Mouse (Mus musculus) heart, postnatal 14 days (tissue): ENCODE data around the gene Ptprh. TPM values are rescaled to one million over a fixed set of nuclear protein-coding genes. Genes with fewer than 3 reads are reported as not detected.

Experiments
- DNase-seq, 2 experiments: peaks; one replicate each; pipeline ENCODE4 v3.0.0; 2021 to 2022
- intact Hi-C: fragments of 180-260 bp; cut with DNase I; formaldehyde crosslinking; loops from one replicate; pipeline ENCODE4 v1.15.1; 2025
- total RNA-seq, 2 experiments: library from RNA; stranded (reverse); gene quantifications; 2 replicates each; pipeline ENCODE4 v1.2.3; 2021

The Ptprh gene
- total RNA-seq, 2 experiments from 2014 or later: not detected

DNA sequence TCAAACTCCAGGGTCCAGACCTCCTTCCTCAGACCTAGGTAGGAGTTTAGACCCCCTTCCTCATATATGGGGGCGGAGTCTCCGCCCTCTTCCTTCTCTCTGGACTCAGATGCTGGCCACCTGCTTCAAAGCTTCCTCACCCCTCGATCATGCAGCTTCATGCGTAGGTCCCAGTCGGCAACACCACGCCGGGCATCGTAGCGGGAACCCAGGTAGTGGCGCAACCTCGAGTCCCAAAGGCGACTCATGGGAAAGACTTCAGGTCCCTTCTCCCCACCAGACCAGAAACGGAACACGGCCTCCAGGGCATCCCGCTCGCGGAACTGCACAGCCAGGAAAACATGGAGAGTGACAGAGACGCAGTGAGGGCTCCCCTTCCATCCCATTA lies 76.5 kb downstream of the Ptprh start:
- intact Hi-C loops: loop anchor here (2.0 kb wide), 2 partner anchors 46 to 96 kb away; no protein-coding TSS in a partner anchor

DNA sequence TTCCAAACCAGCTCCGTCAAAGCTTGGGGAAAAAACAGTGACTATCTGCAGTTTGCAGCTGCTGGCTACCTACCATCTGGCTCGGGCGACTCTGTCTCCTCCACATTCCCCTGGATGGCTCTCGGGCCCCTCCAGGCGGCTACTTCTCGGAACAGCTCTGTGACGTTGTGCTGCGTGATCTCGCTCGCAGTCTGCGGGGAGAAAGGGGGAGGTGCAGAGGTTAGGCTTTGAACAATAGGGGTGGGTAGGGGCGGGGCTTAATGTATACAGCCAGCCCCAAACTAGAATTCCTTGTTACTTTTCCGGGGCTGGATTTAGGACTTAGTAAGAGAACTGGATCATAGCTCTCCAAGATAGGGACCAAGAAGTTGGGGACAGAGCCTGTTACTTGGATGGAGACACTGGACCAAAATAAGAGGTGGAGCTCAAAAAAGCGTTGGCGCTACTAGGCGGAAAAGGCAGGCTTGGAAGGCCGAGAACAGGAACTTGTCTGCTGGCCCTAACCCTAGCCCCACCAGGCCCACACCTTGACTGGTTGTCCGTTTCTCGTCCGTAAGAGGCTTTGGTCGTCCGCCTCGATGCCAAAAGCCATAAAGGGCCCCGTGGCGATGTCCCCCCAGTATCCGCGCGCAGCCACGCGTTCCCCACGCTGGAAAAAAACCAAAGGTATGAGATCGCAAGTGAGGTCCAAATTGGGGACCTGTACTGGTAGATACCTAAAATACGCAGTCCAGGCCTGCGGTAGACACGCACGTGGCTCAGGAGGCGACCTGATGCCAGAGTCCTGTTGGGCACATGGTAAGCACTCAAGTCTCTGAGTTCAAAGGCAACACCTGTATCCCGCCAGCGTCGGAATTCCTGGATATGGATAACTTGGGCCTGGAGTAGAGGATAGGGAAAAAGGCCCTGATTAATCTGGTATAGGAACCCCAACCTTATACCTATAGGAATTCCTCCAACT lies 77.2 kb downstream of the Ptprh start:
- intact Hi-C loops: loop anchor here (2.0 kb wide), 2 partner anchors 46 to 96 kb away; no protein-coding TSS in a partner anchor
- peak; percentile 81 to 89 for DNase-seq

More for the DNA sequence above, 76.5 kb downstream of the Ptprh start:
- DNase-seq: no peak

DNA sequence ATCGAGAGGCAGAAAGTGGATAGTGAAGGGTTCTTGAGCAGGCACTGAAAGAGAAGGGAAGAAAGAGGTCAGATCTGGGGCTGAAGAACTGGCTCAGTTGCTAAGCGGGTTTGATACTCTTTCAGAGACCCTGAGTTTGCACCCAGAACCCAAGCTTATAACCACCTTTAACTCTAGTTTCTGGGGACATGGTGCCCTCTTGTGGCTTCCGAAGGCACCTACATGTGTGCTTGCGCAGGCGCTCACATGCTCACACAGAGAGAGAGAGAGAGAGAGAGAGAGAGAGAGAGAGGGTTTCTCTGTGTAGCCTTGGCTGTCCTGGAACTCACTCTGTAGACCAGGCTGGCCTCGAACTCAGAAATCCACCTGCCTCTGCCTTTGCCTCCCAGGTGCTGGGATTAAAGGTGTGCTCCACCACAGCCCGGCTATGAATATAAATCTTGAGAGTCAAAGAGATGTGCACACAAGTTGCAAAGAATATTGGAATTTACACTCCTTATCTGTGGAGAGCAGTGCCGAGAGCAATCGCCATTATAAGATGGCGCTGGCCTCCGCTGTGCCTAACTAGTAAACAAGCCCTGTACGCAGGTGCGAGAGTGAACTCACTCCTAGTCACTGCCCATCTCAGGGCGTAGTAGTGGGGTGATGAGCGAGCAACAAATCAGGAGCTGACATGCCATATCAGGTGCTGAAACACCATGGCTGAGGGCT lies 79.5 kb downstream of the Ptprh start, which contains the start of gene Tnni3:
Gene Tnni3 (minus strand): TSS at position 18 of the 711 bp plus-strand sequence.
- DNase-seq: peak; percentile 58 to 77
- intact Hi-C loops: loop anchor here (2.0 to 5.0 kb wide), 2 partner anchors 14 to 392 kb away; no protein-coding TSS in a partner anchor

DNA sequence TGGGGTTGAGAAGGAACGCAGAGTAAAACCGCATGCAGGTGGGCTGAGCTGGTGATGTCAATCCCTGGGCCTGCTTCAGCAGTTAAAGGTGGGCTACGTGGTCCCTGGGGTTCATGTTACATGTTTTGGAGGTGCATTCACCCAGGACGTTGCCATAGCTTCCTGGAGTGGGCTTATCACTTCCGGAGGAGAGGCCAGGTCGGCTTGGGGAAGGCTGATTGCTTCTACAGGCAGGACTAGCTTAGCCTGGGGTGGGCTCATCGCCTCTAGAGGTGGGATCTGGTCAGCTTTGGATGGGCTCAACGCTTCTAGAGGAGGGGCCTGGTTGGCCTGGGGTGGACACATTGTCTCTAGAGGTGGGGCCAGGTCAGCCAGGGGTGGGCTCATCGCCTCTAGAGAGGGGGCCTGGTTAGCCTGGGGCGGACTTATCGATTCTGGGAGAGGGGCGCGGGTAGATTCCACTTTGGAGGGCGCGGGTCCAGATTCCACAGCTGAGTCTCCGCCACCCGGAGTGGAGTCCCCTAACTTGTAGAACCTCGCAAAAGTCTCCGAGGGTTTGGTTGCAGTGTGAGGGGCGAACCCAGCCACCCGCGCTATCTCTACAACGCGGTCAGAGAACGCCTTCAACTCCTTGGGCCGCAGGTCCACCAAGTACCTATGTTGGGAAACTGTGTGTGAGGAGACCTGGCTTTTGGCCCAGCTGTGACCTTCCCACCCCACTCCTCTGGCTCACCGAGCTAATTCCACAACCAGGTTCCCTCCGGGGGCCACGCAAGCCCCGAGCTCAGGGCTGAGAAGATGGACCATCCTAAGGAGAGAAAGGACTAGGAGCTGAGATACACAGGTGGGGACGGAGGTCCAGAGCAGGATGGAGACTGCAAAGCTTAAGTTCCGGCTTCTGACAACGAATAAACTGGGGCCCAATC lies 80.4 kb downstream of the Ptprh start:
- intact Hi-C loops: loop anchor here (2.0 to 5.0 kb wide), 2 partner anchors 13 to 391 kb away; no protein-coding TSS in a partner anchor
- no peak for DNase-seq

DNA sequence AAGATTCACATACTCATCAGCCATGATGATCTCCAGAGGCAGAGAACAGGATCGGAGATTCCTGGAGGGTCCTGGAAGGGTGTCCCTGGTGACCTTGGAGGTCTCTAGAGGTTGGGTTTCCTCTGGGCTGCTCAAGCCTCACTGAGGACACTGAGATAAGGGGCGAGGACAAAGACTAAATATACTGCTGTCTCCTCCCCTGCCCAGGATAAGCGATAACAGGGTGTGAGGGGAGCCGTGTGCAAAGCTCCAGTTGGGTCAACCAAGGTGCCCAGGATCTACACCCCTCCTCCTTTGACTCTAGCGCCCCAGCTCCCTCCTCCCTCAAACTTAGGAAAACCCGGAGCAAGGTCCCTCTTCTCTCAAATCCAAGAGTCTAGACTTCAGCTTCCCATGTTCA lies 81.5 kb downstream of the Ptprh start:
- DNase-seq: peak; percentile 45 to 63
- intact Hi-C loops: loop anchor here (5.0 kb wide), 1 partner anchor 390 kb away; no protein-coding TSS in a partner anchor

DNA sequence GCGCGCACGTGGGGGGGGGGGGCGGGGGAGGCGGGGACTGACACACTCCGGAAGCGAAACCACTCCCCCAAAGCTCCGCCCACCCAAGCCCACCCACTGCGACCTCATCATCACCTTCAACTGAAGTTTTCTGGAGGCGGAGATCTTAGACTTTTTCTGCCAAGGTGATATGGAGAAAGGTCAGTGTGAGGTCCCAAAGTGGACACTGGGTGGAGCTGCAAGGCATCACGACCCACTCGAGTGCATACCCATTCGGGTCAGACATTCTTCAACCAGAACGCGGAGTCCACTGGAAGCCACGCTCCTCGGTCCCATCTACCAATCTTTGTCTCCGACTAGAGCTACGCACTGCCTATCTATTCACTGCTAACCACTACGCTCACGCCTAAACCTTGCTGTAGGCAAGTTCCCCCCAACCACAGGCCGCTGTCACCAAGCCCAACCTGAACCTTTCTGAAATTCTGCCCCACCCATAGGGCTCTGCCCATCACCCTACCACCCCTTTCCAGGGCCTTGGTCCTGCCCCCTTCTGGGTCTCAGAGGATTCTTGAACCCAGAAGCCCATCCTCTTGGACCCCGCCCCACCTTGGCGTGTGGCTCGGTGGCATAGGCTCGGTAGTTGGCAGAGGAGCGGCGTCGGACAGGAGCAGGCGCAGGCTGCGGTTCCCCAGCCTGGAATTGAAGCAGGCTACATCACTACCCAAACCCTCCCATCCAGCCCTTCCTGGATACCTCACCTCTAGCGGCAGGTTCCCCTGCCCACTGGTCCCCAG lies 82.4 kb downstream of the Ptprh start:
- peak in 1 of 2 experiments; percentile 55 for DNase-seq
- intact Hi-C loops: loop anchor here (5.0 kb wide), 1 partner anchor 389 kb away; no protein-coding TSS in a partner anchor

DNA sequence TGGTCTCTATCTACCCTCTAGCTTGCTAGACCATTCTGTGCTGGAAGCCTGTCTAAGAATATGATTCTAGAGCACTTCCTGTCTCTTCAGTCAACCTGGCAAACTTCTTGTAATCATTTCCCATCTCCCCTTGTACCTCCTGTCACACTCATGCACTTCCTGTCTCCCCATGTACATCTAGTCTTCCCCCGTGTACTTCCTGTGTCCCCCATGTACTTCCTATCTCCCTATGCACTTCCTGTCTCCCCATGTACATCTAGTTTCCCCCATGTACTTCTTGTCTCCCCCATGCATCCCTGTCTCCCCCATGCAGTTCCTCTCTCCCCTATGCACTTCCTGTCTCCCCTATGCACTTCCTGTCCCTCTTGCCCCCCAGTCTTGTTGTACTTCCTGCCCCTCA lies 85.4 kb downstream of the Ptprh start:
- intact Hi-C loops: no loop called here
- no peak for DNase-seq

DNA sequence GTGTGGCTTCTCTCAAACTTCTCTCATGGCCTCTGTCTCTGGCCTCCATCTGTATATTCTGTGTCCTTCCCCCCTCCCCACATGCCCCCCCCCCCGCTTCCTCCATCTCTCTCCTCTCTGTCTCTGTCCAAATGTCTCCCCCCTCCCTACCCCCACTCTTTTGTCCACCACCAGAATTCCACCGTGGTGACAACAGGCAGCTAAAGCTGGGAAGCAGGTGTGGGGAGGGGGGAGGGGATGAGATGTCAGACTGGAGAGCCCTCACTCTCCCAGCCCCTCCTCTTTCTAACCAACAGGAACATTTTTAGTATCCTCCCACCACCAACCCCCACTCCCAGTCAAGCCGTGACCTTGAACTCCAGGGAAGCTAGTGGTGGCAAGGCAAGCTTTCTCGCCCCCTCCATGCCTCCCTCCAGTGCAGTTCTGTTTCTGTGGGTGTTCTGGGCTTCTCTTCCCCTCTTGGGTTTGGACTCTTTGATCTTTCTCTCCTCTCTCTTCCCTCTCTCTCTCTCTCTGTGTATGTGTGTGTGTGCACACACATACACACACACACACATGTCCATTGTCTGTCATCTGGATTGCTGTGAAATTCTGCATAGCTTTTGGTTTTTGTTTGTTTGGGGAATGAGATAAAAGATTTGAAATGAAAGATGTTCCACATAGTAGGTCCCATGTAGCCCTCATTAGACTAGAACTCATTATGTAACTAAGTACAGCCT lies 87.3 kb downstream of the Ptprh start, which contains the start of gene Tnnt1:
Gene Tnnt1 (minus strand): TSS at position 51 of the 719 bp plus-strand sequence.
- DNase-seq: peak in 1 of 2 experiments; percentile 59
- intact Hi-C loops: no loop called here

DNA sequence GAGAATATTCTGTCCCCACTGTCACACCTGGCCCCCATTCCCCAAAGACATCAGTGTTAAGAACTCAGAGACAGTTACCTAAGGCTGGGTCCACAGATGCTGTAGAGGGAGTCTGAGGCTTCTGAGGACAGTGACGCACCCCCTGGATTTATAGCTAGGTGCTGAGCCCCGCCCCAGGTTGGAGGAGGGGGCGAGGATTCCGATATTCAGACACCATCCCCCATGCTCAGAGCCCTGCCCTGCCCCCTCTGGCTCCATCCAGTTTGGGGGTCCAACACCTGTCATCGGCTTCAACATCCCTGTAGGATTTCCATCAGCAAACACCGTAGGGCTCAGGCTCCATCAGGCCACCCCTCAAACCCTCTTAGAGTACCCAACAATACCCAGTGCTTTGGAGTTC lies 88.0 kb downstream of the Ptprh start:
- DNase-seq: peak in 1 of 2 experiments; percentile 41
- intact Hi-C loops: no loop called here

DNA sequence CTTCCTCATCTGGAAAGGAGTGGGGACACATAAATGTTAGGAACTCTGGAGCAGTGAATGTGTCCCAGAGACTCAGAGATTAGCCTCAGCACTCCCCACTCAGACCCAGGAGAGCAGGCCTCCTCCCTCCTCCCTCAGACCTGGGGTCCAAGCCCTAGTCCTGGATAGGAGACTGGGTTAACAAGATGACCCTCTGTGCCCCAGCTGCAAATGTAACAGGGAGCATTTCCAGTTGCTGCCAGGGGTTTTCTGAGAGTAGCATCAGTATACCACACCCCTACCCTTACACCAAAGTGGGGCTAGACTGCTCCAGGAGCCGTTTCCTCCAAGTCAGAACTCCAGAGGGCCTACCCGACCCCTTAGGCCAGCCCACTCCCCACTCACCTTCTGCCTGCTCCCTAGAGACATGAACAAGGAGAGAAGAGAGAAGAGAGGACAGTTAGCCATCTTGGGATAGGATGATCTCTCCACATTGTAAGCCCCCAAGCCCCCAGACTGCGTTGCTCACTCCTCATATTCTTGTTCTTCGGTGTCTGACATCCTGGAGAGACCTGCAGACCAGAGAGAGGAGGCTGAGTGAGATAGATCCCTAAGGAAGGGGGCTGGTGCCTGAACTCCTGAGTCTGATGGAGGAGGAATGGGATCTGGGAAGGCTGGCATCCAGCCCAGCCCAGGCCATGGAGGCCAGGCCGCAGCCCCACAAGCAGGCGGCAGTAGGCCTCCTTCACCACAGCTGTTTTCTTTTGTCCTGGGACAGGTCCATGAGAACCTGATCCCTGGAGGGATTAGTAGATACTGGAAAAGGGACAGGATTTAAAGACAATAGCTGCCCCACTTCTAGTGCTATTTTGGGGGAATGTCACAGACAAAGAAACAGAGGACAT lies 89.8 kb downstream of the Ptprh start:
- peak; percentile 61 to 63 for DNase-seq
- intact Hi-C loops: no loop called here

DNA sequence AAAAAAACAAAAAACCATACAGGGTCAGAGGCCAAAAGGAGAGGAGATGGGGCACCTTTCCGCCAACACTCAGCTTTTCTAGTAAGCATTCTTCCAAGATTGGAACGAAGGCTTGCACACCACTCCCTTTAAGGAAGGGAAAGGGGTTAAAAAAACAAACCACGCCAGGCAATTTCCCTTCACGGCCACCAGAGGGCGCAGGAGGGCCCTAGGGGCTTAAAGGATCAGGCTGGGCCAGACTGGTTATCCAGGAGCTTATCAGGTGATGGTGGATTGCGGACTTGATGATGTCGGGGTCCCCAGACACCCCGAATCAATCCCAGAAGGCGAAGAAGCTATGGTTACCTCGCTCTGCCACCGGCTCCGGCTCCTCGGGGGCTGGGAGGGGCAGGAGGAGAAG lies 90.6 kb downstream of the Ptprh start:
- intact Hi-C loops: no loop called here
- DNase-seq: peak; percentile 66 to 76

DNA sequence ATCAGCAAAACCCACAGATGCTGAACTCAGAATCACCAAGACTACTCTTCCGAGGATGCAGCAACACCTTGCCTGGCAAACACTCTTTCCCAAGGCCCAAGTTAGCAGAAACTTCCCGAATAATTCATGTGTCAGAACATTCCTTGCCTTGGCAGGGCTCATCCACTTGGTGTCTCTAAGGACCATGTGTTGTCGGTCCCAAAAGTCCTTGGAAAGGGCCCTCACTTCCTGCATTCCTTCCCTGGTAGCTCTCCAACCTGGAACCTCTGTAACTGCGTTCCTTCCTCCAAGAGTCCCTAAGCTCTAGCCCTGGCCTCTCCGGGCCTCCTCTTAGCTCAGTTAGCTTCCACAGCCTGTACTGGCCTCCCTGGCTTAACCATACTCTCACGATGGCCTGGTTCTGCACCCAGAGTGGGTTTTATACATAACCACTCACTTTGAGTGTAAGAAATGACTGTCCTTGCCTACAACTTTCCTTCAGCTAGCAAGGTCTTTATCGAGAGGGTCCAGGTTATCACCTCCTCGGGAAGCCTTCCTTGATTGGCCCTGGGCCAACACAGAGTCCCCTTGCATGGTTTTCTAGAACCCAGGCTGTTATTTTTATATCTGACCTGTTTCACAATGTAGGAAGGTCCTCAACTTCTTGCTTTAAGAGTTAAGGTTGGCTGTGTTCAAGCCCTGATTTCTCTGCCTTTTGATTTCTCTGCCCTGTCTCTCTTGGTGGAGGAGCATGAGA lies 92.2 kb downstream of the Ptprh start:
- intact Hi-C loops: loop anchor here (2.0 kb wide), 1 partner anchor 13 kb away; the partner anchor contains the start of gene Tnni3
- peak in 1 of 2 experiments; percentile 45 for DNase-seq

DNA sequence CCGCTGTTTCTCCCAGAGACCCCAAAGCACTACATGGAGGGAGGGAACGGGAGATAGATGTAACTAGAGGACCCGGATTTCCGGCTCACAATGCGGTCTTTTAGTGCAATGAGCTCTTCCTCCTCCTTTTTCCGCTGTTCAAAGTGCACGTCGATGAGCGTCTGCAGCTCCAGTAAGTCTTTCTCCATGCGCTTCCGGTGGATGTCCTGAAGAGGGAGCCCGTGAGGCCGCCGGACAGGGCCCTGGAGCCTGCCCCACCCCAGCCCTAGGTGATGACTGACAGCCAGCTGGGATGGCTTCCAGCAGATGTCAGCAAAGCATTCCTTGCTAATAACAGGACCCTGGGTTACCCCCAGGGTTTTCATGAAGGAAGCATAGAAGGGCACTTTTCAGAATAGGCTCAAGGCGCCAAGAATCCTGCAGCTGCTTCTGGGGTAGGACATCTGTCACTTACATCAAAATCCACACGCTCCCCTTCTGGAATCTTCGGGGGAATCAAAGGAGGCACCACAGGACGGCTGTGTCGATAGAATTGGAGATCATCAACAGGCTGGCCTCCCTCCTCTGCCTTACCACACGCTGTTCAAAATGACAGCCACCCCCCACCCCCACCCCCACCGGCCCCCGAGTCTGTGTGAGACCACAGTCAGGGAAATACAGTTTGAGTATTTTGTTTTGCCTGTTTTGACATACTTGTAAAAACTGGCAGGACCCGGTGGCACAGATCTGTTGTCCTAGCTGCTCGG lies 93.8 kb downstream of the Ptprh start:
- intact Hi-C loops: loop anchor here (2.0 kb wide), 1 partner anchor 15 kb away; the partner anchor contains the start of gene Tnni3
- DNase-seq: peak; percentile 88 to 93

DNA sequence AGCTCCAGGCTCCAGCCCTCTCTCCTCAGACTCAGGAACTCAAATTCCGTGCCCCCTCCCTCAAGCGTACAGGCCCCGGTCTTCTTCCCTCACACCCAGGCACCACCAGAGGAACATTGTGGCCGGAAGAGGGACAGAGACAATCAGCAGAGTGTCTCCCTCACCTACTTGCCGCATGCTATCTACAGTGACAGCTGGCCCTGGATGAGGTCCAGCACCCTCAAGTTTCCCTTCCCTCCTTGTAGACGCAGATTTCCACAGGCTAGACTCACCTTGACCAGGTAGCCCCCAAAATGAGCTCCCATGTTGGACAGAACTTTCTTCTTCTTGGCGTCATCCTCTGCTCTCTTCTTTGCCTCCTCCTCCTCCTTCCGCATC lies 95.1 kb downstream of the Ptprh start:
- intact Hi-C loops: no loop called here
- DNase-seq: no peak

DNA sequence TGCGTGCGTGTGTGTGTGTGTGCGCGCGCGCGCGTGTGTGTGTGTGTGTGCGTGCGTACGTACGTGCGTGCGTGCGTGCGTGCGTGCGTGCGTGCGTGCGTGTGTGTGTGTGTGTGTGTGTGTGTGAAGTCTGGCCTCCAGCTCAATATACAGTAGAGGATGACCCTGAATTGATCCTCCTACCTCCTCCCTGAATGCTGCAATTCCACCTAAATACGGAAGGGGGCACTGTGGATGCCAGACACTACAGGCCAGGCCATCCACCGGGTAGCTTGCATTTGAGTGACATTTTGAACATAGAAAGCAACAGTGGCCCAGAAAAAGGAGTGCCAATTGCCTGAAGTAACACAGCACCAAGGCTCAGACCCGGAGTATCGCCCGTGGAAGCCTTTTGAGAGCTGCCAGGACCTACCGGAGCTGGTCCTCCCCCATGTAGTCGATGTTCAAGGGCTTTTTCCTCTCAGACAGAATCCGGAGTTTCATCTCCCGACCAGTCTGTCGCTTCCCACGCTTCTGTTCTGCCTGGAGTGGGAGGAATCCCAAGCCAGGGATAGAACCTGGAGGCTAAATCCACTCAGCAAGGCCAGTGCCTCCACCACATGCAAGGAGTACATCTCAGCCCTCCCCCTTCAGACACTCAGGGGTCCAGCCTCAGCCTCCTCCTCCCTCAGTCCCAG lies 95.6 kb downstream of the Ptprh start:
- no peak for DNase-seq
- intact Hi-C loops: no loop called here
